Mouse (Mus musculus): Measurements from ENCODE around the gene Prn. TPM values are rescaled to one million over a fixed set of nuclear protein-coding genes. Genes with fewer than 3 reads are reported as not detected.

Gene Prn
- polyA plus RNA-seq, 2 experiments from 2014 or later = not detected

- ATAC-seq = no peak
Observed at GRCm38 (mm10) chr2:132001696-132002334, 92.1 kb downstream of the Prn start.

- ATAC-seq = no peak
Observed at GRCm38 (mm10) chr2:132003916-132004315, 94.2 kb downstream of the Prn start.

GRCm38 (mm10) chr2:132004495-132005136, 94.9 kb downstream of the Prn start:
- ATAC-seq = peak; percentile 96

GRCm38 (mm10) chr2:132005445-132005844, 95.7 kb downstream of the Prn start:
- no peak for ATAC-seq

Other genes with a start within 250 kb of the Prn start
- not detected for gene Erv3, start 50.2 kb upstream of the Prn start, polyA plus RNA-seq (2017; shearing (Covaris generic))
- gene Prnp, start within 50 bp of the Prn start, polyA plus RNA-seq (2017; shearing (Covaris generic)) = 10 to 100 TPM; 11.8 to 12.3 TPM
- under 1 TPM in 1 of 2 experiments, not detected in 1; 0.19 TPM for gene Prnd, start 40.9 kb downstream of the Prn start, polyA plus RNA-seq (2017; shearing (Covaris generic))
- 100 to 1,000 TPM in 1 of 2 experiments, 10 to 100 TPM in 1; 67.6 to 113 TPM for gene Rassf2, start 120.3 kb downstream of the Prn start, polyA plus RNA-seq (2017; shearing (Covaris generic))
- 10 to 100 TPM; 14.0 to 16.4 TPM for gene Slc23a2, start 235.2 kb downstream of the Prn start, polyA plus RNA-seq (2017; shearing (Covaris generic))

Measured in CD4-positive, CD25-positive, alpha-beta regulatory T cell, adult 4 months (primary cell).